In genomic region chr10:68268629-68269028, GRCm38 (mm10) we compare ENCODE assay signal across 10 mouse cellular contexts. TPM values are rescaled to one million over a fixed set of nuclear protein-coding genes. Genes with fewer than 3 reads are reported as not detected.
DNase-seq lines count a peak whose midpoint lies in the region; ATAC-seq lines count a peak whose summit lies in the region.
"Had no signal": no experiment of that assay in that cellular context is flagged by ENCODE, and none has a peak within 500 bp of the region (broad histone marks: within the 10 kb centered on the region; RNA-seq: fewer than 3 reads in every experiment).

No protein-coding gene starts in this region.

- H3K27ac ChIP-seq in neural tube, embryonic 15.5 days (replicated peaks), result 0 out of 2 replicates have a peak overlapping the region, but pooled peaks have one; percentile 2
- H3K27ac ChIP-seq: midbrain, embryonic 10.5 days had no signal

- no peak overlapping the region for H3K9ac ChIP-seq in neural tube, embryonic 15.5 days (replicated peaks)

- no peak overlapping the region for H3K4me2 ChIP-seq in neural tube, embryonic 15.5 days

- no peaks in the 10 kb centered on the region for H3K36me3 ChIP-seq in neural tube, embryonic 15.5 days

- H3K4me3 ChIP-seq in neural tube, embryonic 15.5 days (replicated peaks), result no peak overlapping the region
- H3K4me3 ChIP-seq: midbrain, embryonic 10.5 days had no signal

- ATAC-seq in hematopoietic stem cell, adult 5-6 weeks (replicated peaks in 1 of 2; ENCODE audit: insufficient read depth in 1 of 2, low FRiP score in 2 of 2, low TSS enrichment in 1 of 2, low read depth in 1 of 2, poor library complexity in 2 of 2, severe bottlenecking in 2 of 2), result peak; percentile 42 to 72; a peak in 2 of 4 replicates
- 0 out of 2 replicates have a peak, but pooled peaks have one; percentile 8 for ATAC-seq in neural tube, embryonic 15.5 days (ENCODE audit: low FRiP score)

- H3K4me1 ChIP-seq in neural tube, embryonic 15.5 days, result peaks cover 14% of the 10 kb centered on the region
- H3K4me1 ChIP-seq: midbrain, embryonic 10.5 days had no signal

- H3K27me3 ChIP-seq in neural tube, embryonic 15.5 days (replicated peaks), result no peaks in the 10 kb centered on the region

- no peaks in the 10 kb centered on the region for H3K9me3 ChIP-seq in neural tube, embryonic 15.5 days (replicated peaks)
- H3K9me3 ChIP-seq: midbrain, embryonic 10.5 days had no signal

- DNase-seq in layer of hippocampus, adult 18-20 months (ENCODE audit: low spot score in 2 of 2), result peak; percentile 7 to 46
- DNase-seq in layer of hippocampus, adult 8-10 months (ENCODE audit: low spot score in 2 of 2), result no peak
- peak; percentile 77 for DNase-seq in kidney, postnatal 14 days
- DNase-seq in T-cell, adult 2 months (ENCODE audit: low spot score), result no peak
- no peak for DNase-seq in ovary, postnatal 14 days (ENCODE audit: low spot score)
- no peak for DNase-seq in lung, adult 18-20 months
- DNase-seq: adrenal gland, postnatal 25 days had no signal

- 70% methylated on average over 5 of the region's 5 CpGs for WGBS in neural tube, embryonic 15.5 days

RNA-seq across cellular contexts. Expression of gene Arid5b, which starts 9.9 kb away (rescaled TPM):
- 10 to 100 TPM; 26.9 to 33.5 TPM for total RNA-seq in layer of hippocampus, adult 18-20 months (2021)
- 10 to 100 TPM; 25.3 to 27.5 (median 26.4) TPM for total RNA-seq in layer of hippocampus, adult 8-10 months (2022)
- total RNA-seq in hematopoietic stem cell, adult 5-6 weeks (2017), result 12.5 and 13.8 TPM in 2 replicates
- polyA plus RNA-seq in neural tube, embryonic 15.5 days (2015; fragmentation: Nextera tagmentation; extraction: Ambion mirVana), result 18.4 and 19.0 TPM in 2 replicates

Comparison
In these comparisons a context has a peak if more than half of its experiments do, and no peak if none do; other contexts are left out.
1. DNase-seq: peak in layer of hippocampus, adult 18-20 months (2 of 2) and kidney, postnatal 14 days (single experiment); none in layer of hippocampus, adult 8-10 months (0 of 2), T-cell, adult 2 months (single experiment), ovary, postnatal 14 days (single experiment) and lung, adult 18-20 months (0 of 2).